Mouse (Mus musculus): ENCODE results near the gene Npas3.

The Npas3 gene

DNA sequence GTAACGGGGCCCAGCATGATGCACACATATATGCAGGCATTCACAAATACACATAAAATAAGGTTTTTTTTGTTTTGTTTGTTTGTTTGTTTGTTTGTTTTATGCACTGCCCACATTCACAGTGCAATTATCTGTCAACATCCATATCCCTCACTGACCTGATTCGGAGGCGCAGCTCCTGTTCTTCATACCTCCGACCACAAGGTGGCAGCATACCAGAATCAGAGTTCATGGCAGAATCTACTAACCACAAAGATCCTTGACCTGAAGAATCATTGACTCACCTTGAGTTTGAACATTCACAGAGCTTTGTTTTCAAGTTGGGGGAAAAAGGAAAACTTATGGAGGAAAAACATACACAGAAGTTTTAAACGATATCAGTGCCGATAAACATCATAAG, 743.9 kb downstream of the Npas3 start:
- DNase-seq (ENCODE audit: low spot score in 2 of 2): no peak

- no peak for DNase-seq (ENCODE audit: low spot score in 2 of 2)
Observed at GRCm38 (mm10) chr12:53995710-53996109, 747.2 kb downstream of the Npas3 start.

- no peak for DNase-seq (ENCODE audit: low spot score in 2 of 2)
Observed at GRCm38 (mm10) chr12:53997141-53997540, 748.7 kb downstream of the Npas3 start.

GRCm38 (mm10) chr12:53999647-54000637, 751.5 kb downstream of the Npas3 start:
- no peak for DNase-seq (ENCODE audit: low spot score in 2 of 2)

DNA sequence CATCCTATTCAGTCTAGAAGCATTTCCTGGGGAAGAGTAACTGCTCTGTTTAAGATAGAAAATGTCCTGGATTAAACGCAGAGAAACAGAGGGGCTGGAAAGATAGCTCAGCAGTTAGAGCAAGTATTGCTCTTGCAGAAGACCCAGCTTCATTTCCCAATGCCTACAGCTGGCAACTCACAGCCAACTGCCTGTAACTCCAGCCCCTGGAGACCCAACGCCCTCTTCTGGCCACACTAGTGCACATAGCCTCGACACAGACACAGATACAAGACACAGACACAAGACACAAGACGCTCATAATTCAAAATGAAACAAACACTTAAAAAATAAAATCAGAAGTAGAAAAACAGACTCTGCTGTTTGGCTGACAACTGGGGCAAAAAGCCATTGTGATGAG, 754.0 kb downstream of the Npas3 start:
- no peak for DNase-seq (ENCODE audit: low spot score in 2 of 2)

- no peak for DNase-seq (ENCODE audit: low spot score in 2 of 2)
Observed at GRCm38 (mm10) chr12:54004606-54005005, 756.1 kb downstream of the Npas3 start.

DNA sequence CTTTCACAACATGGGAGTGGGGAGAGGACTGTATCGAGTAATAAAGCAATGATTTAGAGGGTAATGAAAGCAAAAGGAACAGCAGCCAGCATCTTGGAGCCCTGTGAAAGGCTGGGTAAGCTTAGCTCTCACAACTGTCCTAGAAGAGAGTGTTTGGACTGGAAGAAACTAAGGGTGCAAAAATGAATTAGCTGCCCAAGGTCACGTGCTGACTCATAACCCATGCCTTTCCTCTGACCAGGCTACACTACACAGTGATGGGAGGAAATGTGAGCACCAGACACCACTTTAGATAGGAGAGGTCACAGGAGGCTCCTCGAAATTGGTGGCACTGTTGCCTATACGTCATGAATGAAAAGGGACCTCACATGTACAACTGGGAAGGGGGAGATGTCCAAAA, 757.1 kb downstream of the Npas3 start:
- no peak for DNase-seq (ENCODE audit: low spot score in 2 of 2)

DNA sequence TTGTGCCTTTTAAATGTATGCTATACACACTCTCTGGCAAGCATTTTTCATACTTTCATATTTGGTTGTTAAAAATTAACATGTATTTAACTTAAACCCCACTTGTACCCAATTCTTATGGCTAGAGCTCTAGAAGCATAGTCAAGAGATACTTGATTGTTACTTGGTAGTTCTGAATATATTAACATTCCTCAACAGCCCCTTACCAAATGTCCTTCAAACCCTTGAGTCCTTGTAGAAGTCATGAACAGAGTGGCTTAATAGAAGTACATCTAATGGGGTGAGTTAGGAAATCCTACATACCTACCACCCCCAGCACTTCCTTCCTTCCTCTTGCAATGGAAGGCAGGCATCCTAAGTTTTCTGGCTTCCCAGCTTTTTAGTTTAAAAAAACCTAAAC, 766.8 kb downstream of the Npas3 start:
- DNase-seq (ENCODE audit: low spot score in 2 of 2): no peak

DNA sequence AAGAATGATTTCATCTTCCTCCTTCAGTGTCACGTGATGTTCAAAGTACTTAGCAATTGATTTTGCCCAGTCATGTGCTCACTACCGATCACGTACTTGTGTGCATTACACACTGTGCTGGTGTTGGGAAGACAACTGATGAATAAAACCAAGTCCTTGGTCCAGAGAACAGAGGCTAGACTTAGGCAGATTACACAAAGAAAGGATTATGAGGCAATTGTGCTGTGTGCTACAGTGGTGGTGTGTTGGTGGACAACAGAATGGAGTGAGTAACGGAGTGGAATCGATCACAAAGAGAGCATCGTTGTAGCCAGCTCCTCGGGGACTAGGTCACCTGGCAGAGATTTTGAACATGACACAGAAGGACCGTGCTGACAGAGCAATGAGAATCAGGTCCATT, 769.5 kb downstream of the Npas3 start:
- DNase-seq (ENCODE audit: low spot score in 2 of 2): no peak

GRCm38 (mm10) chr12:54019979-54020378, 771.5 kb downstream of the Npas3 start:
- no peak for DNase-seq (ENCODE audit: low spot score in 2 of 2)

- no peak for DNase-seq (ENCODE audit: low spot score in 2 of 2)
Observed at GRCm38 (mm10) chr12:54034666-54035346, 786.3 kb downstream of the Npas3 start.

- no peak for DNase-seq (ENCODE audit: low spot score in 2 of 2)
Observed at GRCm38 (mm10) chr12:54037602-54038001, 789.1 kb downstream of the Npas3 start.

- DNase-seq (ENCODE audit: low spot score in 2 of 2): no peak
Observed at GRCm38 (mm10) chr12:54042996-54043544, 794.6 kb downstream of the Npas3 start.

DNA sequence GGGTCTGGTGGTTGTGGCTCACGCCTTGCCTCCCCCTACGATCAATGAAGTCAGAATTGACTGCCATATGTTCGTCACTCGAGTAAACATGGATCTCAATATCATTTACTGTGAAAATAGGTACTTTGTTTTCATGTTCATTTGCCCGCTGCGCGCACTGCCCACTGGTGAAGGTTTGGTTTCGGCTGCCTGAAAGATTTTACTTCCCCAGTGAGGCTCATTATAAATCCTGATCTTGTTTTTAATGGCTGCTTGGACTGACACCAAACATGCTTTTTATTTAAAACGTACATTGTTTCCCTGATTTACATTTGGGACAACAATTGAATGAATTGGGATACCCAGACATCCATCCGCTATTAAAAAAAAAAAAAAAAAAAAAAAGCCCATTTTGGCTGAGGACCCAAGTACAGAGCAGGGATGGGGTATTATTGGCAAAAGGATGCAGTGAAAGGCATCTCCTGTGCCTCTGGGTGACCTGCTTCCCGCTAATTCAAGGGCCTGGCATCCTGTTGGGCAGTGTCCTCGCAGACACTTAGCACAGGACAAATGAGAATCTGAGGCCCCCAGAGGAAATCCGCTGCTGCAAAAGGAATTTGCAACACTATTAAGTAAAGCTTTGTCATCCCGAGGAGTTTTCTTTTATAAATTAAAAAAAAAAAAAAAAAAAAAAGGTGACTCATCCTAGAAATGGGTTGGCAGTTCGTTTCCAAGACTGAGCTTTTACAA, 796.3 kb downstream of the Npas3 start:
- no peak for DNase-seq (ENCODE audit: low spot score in 2 of 2)

- no peak for DNase-seq (ENCODE audit: low spot score in 2 of 2)
Observed at GRCm38 (mm10) chr12:54045360-54045759, 796.9 kb downstream of the Npas3 start.

- no peak for DNase-seq (ENCODE audit: low spot score in 2 of 2)
Observed at GRCm38 (mm10) chr12:54046824-54047223, 798.3 kb downstream of the Npas3 start.

GRCm38 (mm10) chr12:54048126-54048525, 799.6 kb downstream of the Npas3 start:
- DNase-seq (ENCODE audit: low spot score in 2 of 2): no peak

- DNase-seq (ENCODE audit: low spot score in 2 of 2): no peak
Observed at GRCm38 (mm10) chr12:54049926-54050325, 801.4 kb downstream of the Npas3 start.

DNA sequence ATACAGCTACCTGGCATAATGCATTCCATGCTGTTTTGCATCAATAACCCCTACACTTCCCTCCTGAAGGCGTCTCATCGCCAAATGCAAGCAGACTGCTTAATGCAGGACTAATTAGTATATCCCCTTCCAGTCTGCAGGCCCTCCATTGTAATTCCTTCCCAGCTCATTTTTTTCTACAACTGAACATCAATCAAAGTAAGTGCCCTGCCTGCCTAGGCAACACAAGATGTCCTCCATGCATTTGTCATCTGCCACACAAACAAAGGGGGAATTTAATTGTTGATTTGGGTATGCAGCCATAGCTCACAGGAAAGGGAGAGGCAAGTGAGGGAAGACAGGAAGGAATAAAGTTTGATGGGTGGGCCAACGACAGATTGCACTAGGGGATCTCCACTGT, 804.5 kb downstream of the Npas3 start:
- no peak for DNase-seq (ENCODE audit: low spot score in 2 of 2)

DNA sequence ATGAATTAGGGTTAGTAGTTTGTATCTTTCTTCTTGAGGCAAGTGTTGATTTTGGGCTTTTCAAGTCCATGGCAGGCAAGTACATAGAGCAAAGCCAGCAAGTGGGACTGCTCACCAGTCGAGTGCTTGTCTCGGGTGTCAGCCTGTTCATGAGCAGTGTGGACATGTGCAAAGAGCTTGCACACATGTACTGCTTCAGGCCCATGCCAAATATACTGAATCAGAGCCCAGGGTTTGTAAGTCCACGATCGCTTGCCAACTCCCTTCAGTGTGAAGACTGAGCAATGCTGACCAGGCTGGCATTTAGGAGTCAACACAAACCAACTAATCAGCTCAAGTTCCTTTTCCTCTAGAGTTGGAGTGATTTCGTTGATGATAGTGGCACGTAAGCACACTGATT, 805.1 kb downstream of the Npas3 start:
- DNase-seq (ENCODE audit: low spot score in 2 of 2): no peak

DNA sequence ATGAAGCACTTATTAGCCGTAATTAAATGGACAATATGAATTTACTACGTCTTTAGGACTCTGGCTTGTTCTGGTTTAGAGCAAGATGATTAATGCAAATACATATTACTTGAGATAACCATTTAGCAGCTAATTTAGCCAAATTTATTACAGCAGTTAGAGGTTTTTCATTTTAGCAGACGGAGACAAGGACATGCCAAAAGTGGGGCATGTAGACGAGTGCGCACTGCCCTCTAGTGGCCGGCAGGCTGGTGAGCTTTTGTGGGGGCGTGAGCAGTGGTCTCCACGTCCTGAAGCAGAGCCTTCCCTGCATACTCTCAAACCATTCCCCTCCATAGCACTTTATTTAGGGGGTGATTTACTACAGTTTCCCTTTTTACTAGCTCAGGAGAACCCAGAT, 812.3 kb downstream of the Npas3 start:
- DNase-seq (ENCODE audit: low spot score in 2 of 2): no peak

- no peak for DNase-seq (ENCODE audit: low spot score in 2 of 2)
Observed at GRCm38 (mm10) chr12:54061168-54061567, 812.7 kb downstream of the Npas3 start.

Data from spleen, postnatal 36 days (tissue).